Mouse (Mus musculus): Measurements from ENCODE around the gene Dock9. TPM values are rescaled to one million over a fixed set of nuclear protein-coding genes. Genes with fewer than 3 reads are reported as not detected.

The Dock9 gene
- polyA plus RNA-seq, 1 experiment, result 41.9 TPM

DNA sequence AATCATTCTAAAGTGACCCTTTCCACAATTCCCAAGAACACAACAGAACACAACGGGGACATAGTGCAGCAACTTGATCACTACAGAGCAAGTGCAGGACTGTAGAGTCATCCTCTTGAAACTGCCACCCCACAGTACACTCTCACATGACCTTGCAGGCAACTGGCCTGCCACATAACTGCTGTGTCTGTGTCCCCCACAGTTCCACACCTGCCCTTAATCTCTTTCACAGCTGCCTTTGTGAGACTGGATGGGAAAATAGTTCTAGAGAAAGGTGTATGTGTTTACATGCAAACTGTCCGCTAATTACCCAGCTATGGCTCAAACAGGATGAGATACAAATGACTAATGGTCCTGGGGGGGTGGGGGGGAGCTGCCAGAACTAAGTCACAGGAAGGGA is 83.4 kb downstream of the Dock9 start:
- Histone ChIP-seq H3K4me1 (ENCODE audit: control insufficient read depth, insufficient read depth, low read length) (peaks cover 3% of the 10 kb centered on the region; the same call in 1 of the 2 replicates), H3K27ac (ENCODE audit: insufficient read depth, low read depth, low read length) (no peak overlapping the region), H3K36me3 (ENCODE audit: control insufficient read depth, insufficient read depth, low read length) (no peaks in the 10 kb centered on the region), H3K4me3 (ENCODE audit: insufficient read depth, low read depth, low read length) (no peak overlapping the region), H3K27me3 (replicated peaks; ENCODE audit: control insufficient read depth, insufficient read depth, low read length) (no peaks in the 10 kb centered on the region)
- no peak for TF ChIP-seq CTCF (conservative IDR thresholded peaks at IDR 0.05; ENCODE audit: insufficient read depth, insufficient read length, low read depth, low read length)
- no peak for TF ChIP-seq POLR2A (IDR thresholded peaks at IDR 0.05; ENCODE audit: low read depth, low read length)
- no peak for DNase-seq
- 76% methylated on average over 2 of the region's 2 CpGs for WGBS

DNA sequence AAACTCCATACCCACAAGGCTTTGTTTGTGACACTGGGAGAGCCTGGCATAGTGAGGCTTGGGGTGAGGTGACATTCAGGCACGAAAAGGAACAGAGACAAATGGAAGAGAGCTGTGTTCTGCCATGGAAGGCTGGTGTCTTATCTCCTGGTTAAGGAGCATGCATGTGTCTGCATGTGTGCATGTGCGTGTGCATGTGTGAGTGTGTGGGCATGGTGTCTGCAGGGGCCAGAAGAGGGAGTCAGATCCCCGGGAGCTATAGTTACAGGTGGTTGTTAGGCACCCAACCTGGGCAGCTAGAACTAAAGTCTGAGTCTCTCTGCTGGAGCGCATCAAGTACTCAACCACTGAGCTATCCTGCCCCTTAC is 83.8 kb downstream of the Dock9 start:
- no peak overlapping the region for H3K27ac ChIP-seq (ENCODE audit: insufficient read depth, low read depth, low read length)
- H3K27me3 ChIP-seq (replicated peaks; ENCODE audit: control insufficient read depth, insufficient read depth, low read length), result no peaks in the 10 kb centered on the region
- 77% methylated on average over 4 of the region's 4 CpGs for WGBS
- no peaks in the 10 kb centered on the region for H3K36me3 ChIP-seq (ENCODE audit: control insufficient read depth, insufficient read depth, low read length)
- H3K4me3 ChIP-seq (ENCODE audit: insufficient read depth, low read depth, low read length), result no peak overlapping the region
- TF ChIP-seq CTCF (conservative IDR thresholded peaks at IDR 0.05; ENCODE audit: insufficient read depth, insufficient read length, low read depth, low read length), result no peak
- no peak for TF ChIP-seq POLR2A (IDR thresholded peaks at IDR 0.05; ENCODE audit: low read depth, low read length)
- peaks cover 3% of the 10 kb centered on the region; the same call in 1 of the 2 replicates for H3K4me1 ChIP-seq (ENCODE audit: control insufficient read depth, insufficient read depth, low read length)
- no peak for DNase-seq

DNA sequence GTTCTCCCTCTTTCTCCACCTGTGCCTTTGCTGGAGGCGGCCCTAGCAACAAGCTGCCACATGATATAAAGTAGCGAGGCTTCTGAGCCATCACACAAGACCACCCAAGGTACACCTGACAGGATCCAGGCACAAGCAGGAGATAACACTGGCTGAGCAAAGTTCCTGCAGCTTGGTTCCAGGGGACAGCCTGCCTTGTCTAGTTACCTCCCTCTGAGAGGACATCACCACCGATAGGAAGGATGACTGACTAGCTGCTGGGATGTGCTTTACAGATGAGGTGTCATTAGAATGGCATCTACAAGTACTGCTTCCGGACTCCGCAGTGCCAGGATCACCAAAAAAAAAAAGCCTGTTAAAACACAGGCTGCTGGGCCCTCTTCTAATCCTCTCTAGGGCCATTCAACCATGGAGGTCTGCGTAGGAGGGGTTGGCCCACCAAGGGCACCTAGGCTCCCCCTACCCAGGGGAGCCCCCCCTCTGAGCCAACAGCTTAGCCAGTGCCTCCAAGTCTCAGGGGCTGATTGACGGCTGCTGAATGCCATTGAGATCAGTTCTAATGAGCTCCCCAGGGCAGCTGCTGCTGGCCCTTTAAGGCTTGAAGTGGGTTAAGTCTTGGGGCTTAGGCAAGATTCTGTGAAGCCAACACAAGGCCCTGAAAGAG is 84.3 kb downstream of the Dock9 start:
- H3K27me3 ChIP-seq (replicated peaks; ENCODE audit: control insufficient read depth, insufficient read depth, low read length), result no peaks in the 10 kb centered on the region
- no peaks in the 10 kb centered on the region for H3K36me3 ChIP-seq (ENCODE audit: control insufficient read depth, insufficient read depth, low read length)
- H3K27ac ChIP-seq (ENCODE audit: insufficient read depth, low read depth, low read length), result no peak overlapping the region
- H3K4me3 ChIP-seq (ENCODE audit: insufficient read depth, low read depth, low read length), result no peak overlapping the region
- H3K4me1 ChIP-seq (ENCODE audit: control insufficient read depth, insufficient read depth, low read length), result peaks cover 3% of the 10 kb centered on the region; the same call in 1 of the 2 replicates
- WGBS, result 63% methylated on average over 7 of the region's 7 CpGs
- TF ChIP-seq CTCF (conservative IDR thresholded peaks at IDR 0.05; ENCODE audit: insufficient read depth, insufficient read length, low read depth, low read length), result no peak
- no peak for TF ChIP-seq POLR2A (IDR thresholded peaks at IDR 0.05; ENCODE audit: low read depth, low read length)
- DNase-seq, result no peak

DNA sequence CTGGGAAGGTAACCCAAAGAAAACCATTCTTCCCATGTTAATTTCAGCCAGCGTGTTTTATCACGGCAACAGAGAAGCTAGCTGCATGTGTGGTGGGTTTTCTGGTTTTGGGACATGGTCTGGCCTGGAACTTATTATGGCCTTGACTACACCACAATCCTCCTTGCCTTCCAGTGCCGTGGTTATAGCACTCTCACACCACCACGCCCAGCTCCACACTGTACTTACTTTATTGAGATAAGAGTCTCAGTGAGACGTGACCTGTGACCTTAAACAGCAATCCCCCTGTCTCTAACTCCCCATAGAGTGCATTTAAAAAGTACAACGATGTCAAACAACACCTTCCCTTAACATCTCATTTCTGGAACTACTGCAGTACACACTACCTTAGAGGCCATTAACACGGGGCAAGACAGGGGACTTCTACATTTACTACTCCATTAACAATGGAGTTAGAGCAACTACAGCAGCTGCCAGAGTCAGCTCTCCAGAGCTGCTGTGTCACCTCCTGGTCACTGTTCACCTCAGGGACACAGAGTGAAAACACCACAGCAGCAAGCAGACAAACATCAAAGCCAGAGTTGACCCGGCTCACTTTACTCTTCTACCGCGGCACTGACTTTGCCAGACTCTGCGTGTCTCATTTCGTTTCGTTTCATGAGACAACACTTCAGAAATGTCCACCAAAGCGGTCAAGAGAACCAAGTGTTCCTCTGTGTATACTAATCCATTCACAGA is 86.4 kb downstream of the Dock9 start:
- H3K27me3 ChIP-seq (replicated peaks; ENCODE audit: control insufficient read depth, insufficient read depth, low read length), result no peaks in the 10 kb centered on the region

DNA sequence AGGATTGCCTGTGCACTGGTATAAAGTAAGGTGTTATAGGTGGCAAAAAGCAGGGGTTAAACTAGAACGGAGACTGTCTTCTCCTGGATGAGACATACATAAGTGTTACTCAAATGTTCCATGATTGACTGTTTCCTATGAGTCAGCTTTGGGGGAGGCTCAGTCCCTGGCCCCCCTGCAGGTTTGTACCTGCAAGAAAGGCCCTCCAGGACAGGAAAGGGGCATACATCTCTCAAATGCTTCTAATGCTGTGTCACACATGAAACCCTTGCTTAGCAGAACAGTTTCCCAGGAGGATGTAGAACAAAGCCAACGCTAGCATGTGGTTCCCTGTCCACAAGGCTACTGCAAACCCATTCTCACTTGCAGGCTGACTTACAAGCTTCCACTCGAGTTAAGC is 87.5 kb downstream of the Dock9 start:
- H3K4me3 ChIP-seq (ENCODE audit: insufficient read depth, low read depth, low read length), result no peak overlapping the region
- TF ChIP-seq POLR2A (IDR thresholded peaks at IDR 0.05; ENCODE audit: low read depth, low read length), result no peak
- WGBS, result 70% methylated on average over 3 of the region's 3 CpGs
- H3K36me3 ChIP-seq (ENCODE audit: control insufficient read depth, insufficient read depth, low read length), result no peaks in the 10 kb centered on the region
- no peak overlapping the region for H3K27ac ChIP-seq (ENCODE audit: insufficient read depth, low read depth, low read length)
- no peak for DNase-seq
- no peaks in the 10 kb centered on the region for H3K27me3 ChIP-seq (replicated peaks; ENCODE audit: control insufficient read depth, insufficient read depth, low read length)
- H3K4me1 ChIP-seq (ENCODE audit: control insufficient read depth, insufficient read depth, low read length), result peaks cover 9% of the 10 kb centered on the region

More for the DNA sequence above, 86.4 kb downstream of the Dock9 start:
- no peak overlapping the region for H3K27ac ChIP-seq (ENCODE audit: insufficient read depth, low read depth, low read length)
- DNase-seq, result no peak
- peaks cover 9% of the 10 kb centered on the region for H3K4me1 ChIP-seq (ENCODE audit: control insufficient read depth, insufficient read depth, low read length)
- WGBS, result 65% methylated on average over 14 of the region's 14 CpGs
- no peak for TF ChIP-seq CTCF (conservative IDR thresholded peaks at IDR 0.05; ENCODE audit: insufficient read depth, insufficient read length, low read depth, low read length)
- no peak for TF ChIP-seq POLR2A (IDR thresholded peaks at IDR 0.05; ENCODE audit: low read depth, low read length)
- H3K4me3 ChIP-seq (ENCODE audit: insufficient read depth, low read depth, low read length), result no peak overlapping the region
- no peaks in the 10 kb centered on the region for H3K36me3 ChIP-seq (ENCODE audit: control insufficient read depth, insufficient read depth, low read length)

DNA sequence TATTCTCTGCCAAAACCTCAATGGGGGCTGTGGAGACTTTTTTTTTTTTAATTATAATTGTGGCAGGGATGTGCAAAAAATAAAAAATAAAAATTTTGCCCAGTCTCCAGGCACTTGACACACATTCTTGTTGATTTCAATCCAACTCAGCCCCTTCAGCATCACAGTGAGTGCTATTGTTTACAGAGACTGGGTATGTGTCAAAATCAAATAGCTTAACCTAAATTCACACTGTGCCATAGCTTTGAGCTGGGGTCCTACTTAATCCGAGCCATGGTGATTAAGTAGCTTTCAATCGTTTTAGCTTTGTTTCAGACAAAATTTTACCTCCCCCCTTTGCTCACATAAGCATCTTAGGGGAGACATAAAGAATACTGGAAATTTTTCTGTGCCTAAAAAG is 89.4 kb downstream of the Dock9 start:
- Histone ChIP-seq H3K36me3 (ENCODE audit: control insufficient read depth, insufficient read depth, low read length) (no peaks in the 10 kb centered on the region), H3K4me3 (ENCODE audit: insufficient read depth, low read depth, low read length) (no peak overlapping the region), H3K4me1 (ENCODE audit: control insufficient read depth, insufficient read depth, low read length) (peaks cover 6% of the 10 kb centered on the region), H3K27ac (ENCODE audit: insufficient read depth, low read depth, low read length) (no peak overlapping the region), H3K27me3 (replicated peaks; ENCODE audit: control insufficient read depth, insufficient read depth, low read length) (no peaks in the 10 kb centered on the region)
- no peak for DNase-seq
- WGBS, result 74% methylated on average over 2 of the region's 2 CpGs
- TF ChIP-seq POLR2A (IDR thresholded peaks at IDR 0.05; ENCODE audit: low read depth, low read length) (no peak), CTCF (conservative IDR thresholded peaks at IDR 0.05; ENCODE audit: insufficient read depth, insufficient read length, low read depth, low read length) (no peak)

DNA sequence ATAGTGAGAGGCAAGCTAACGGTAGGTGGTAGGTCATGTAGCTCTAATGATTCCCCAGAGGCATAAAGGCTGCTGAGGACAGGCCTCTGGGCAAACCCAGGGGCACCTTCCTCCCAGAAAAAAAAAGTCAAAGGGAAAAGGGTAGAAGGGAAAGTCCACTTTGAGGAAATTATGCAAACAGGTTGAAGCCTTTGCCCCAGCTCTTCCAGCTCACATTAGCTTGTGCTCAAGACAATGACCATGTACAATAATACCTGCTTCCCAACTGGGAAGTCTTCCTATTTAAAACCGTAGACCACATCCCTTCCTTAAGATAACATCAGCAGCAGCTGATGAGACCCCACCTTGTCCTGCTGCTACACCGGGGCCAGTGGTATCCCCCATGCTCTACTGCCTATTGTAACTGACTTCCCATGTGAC is 91.1 kb downstream of the Dock9 start:
- Histone ChIP-seq H3K36me3 (ENCODE audit: control insufficient read depth, insufficient read depth, low read length) (no peaks in the 10 kb centered on the region), H3K27ac (ENCODE audit: insufficient read depth, low read depth, low read length) (no peak overlapping the region), H3K4me1 (ENCODE audit: control insufficient read depth, insufficient read depth, low read length) (peaks cover 11% of the 10 kb centered on the region), H3K4me3 (ENCODE audit: insufficient read depth, low read depth, low read length) (no peak overlapping the region), H3K27me3 (replicated peaks; ENCODE audit: control insufficient read depth, insufficient read depth, low read length) (no peaks in the 10 kb centered on the region)
- TF ChIP-seq POLR2A (IDR thresholded peaks at IDR 0.05; ENCODE audit: low read depth, low read length) (no peak), CTCF (conservative IDR thresholded peaks at IDR 0.05; ENCODE audit: insufficient read depth, insufficient read length, low read depth, low read length) (no peak)
- WGBS, result 44% methylated on average over 3 of the region's 3 CpGs
- peak; percentile 55 for DNase-seq
